Mouse (Mus musculus) lung, postnatal 0 days (tissue): ENCODE measurements at regions not wholly inside any gene's neighbourhood (a gene's known extent, or its start where the extent isn't known, plus 50 kb on each side); places are given as distances from the start of the nearest gene placed in this dataset.

Experiments used
- CTCF ChIP-seq: IDR thresholded peaks from 2 replicates; pipeline ENCODE4 v1.5.1; 2016; ENCODE audit warnings: antibody characterized with exemption, mild to moderate bottlenecking
- EP300 ChIP-seq: IDR thresholded peaks from 2 replicates; pipeline ENCODE4 v1.6.1; 2016; ENCODE audit warnings: antibody characterized with exemption, mild to moderate bottlenecking, control low read depth

- TF ChIP-seq CTCF, result no peak
- TF ChIP-seq EP300, result no peak
Measured at GRCm38 (mm10) chr6:141015055-141015681, 233.9 kb upstream of the Pde3a start.
